Mouse (Mus musculus) stomach, postnatal 0 days (tissue): Measurements from ENCODE around the gene Fbxw7. TPM values are rescaled to one million over a fixed set of nuclear protein-coding genes. Genes with fewer than 3 reads are reported as not detected.

Source experiments
- ATAC-seq: fragments of 200-750 bp; cut with Nextera tagmentation; 2 replicates; pipeline ENCODE4 v1.8.0; 2017; ENCODE audit not compliant: low FRiP score, low TSS enrichment
- DNase-seq: peaks from one replicate; pipeline ENCODE4 v3.0.0-alpha.2; 2016; ENCODE audit warnings: low spot score
- H3K27ac ChIP-seq: fragments of 300-500 bp; sonication (generic); replicated peaks from 2 replicates; pipeline ENCODE4 v1.5.1; 2014; ENCODE audit warnings: mild to moderate bottlenecking, control low read depth
- H3K27me3 ChIP-seq: fragments of 300-500 bp; sonication (generic); 2 replicates; pipeline ENCODE4 v1.6.1; 2014; ENCODE audit warnings: low read length; ENCODE audit not compliant: control insufficient read depth, insufficient read depth
- H3K36me3 ChIP-seq: fragments of 300-500 bp; sonication (generic); 2 replicates; pipeline ENCODE4 v1.6.1; 2014; ENCODE audit warnings: low read length, mixed read lengths; ENCODE audit not compliant: control insufficient read depth, insufficient read depth
- H3K4me1 ChIP-seq: fragments of 300-500 bp; sonication (generic); replicated peaks from 2 replicates; pipeline ENCODE4 v1.6.1; 2014; ENCODE audit warnings: antibody characterized with exemption; ENCODE audit not compliant: control insufficient read depth, insufficient read depth
- H3K4me2 ChIP-seq: fragments of 300-500 bp; sonication (generic); replicated peaks from 2 replicates; pipeline ENCODE4 v1.6.1; 2014; ENCODE audit warnings: low read depth, mild to moderate bottlenecking, control low read depth, moderate library complexity
- H3K4me3 ChIP-seq: fragments of 300-500 bp; sonication (generic); 2 replicates; pipeline ENCODE4 v1.5.1; 2014; ENCODE audit warnings: low read depth, low read length, control low read depth
- H3K9ac ChIP-seq: fragments of 300-500 bp; sonication (generic); 2 replicates; pipeline ENCODE4 v1.6.1; 2014; ENCODE audit warnings: mild to moderate bottlenecking, low read length, control low read depth, mixed read lengths
- H3K9me3 ChIP-seq: fragments of 300-500 bp; sonication (generic); 2 replicates; pipeline ENCODE4 v1.6.1; 2016; ENCODE audit warnings: low read length; ENCODE audit not compliant: control insufficient read depth
- CTCF ChIP-seq: IDR thresholded peaks from 2 replicates; pipeline ENCODE4 v1.5.1; 2016; ENCODE audit warnings: antibody characterized with exemption, low read depth, mild to moderate bottlenecking, moderate library complexity
- EP300 ChIP-seq: optimal IDR thresholded peaks from 2 replicates; pipeline ENCODE3; 2016; ENCODE audit warnings: antibody characterized with exemption
- WGBS: fragments of 180-500 bp; shearing (Covaris S2); extraction: QIAGEN DNeasy Blood & Tissue Kit; methylation state at CpG from one replicate; pipeline ENCODE4 v1.1.7; 2014; 5-methylcytosine and 5-hydroxymethylcytosine counted together
- polyA plus RNA-seq: library from polyadenylated mRNA; unstranded; fragments of >200 nt; fragmentation: Nextera tagmentation; extraction: Ambion mirVana; gene quantifications from 2 replicates; pipeline ENCODE4 v1.2.1, GENCODE M21; 2015

The Fbxw7 gene
- polyA plus RNA-seq, 1 experiment from 2014 or later = 7.4 TPM

GRCm38 (mm10) chr3:84944933-84945332 lies 129.9 kb downstream of the Fbxw7 start:
- 84% methylated on average over 3 of the region's 3 CpGs for WGBS
- Histone ChIP-seq H3K27me3 (no peaks in the 10 kb centered on the region), H3K4me3 (no peak overlapping the region), H3K9ac (no peak overlapping the region), H3K9me3 (no peaks in the 10 kb centered on the region), H3K4me2 (no peak overlapping the region), H3K36me3 (no peaks in the 10 kb centered on the region), H3K27ac (no peak overlapping the region), H3K4me1 (no peaks in the 10 kb centered on the region)
- no peak for ATAC-seq
- DNase-seq = no peak
- TF ChIP-seq CTCF (no peak), EP300 (no peak)

DNA sequence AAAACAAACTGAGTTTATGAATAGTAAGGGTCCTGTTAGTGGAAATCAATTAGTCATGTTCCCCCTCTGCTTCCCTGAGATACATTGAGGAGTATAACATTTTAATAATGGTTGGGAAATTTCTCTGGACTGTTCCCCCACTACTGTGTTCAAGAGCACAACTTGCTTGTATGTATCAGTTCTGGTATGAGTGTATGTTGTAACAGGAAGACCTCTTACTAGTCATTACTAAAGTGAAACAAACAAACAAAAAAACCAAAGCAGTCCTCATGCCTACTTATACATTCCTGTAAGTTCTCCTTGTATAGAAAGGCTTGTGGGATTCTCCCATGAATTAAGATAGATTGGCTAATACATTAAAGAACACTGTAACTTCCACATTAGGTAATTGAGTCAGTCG lies 131.3 kb downstream of the Fbxw7 start:
- H3K9me3 ChIP-seq = no peaks in the 10 kb centered on the region
- H3K4me3 ChIP-seq = no peak overlapping the region
- ATAC-seq (no peak), DNase-seq (no peak)
- H3K36me3 ChIP-seq = no peaks in the 10 kb centered on the region
- TF ChIP-seq CTCF (no peak), EP300 (no peak)
- H3K4me1 ChIP-seq = no peaks in the 10 kb centered on the region
- H3K27me3 ChIP-seq = no peaks in the 10 kb centered on the region
- no peak overlapping the region for H3K9ac ChIP-seq
- H3K27ac ChIP-seq = no peak overlapping the region
- no peak overlapping the region for H3K4me2 ChIP-seq
- WGBS = 100% methylated on average over 1 of the region's 1 CpGs

- Histone ChIP-seq H3K9ac (no peak overlapping the region), H3K9me3 (no peaks in the 10 kb centered on the region), H3K27me3 (no peaks in the 10 kb centered on the region), H3K4me1 (no peaks in the 10 kb centered on the region), H3K27ac (no peak overlapping the region), H3K4me3 (no peak overlapping the region), H3K4me2 (no peak overlapping the region), H3K36me3 (no peaks in the 10 kb centered on the region)
- TF ChIP-seq EP300 (no peak), CTCF (no peak)
- DNase-seq (no peak), ATAC-seq (no peak)
- 63% methylated on average over 4 of the region's 4 CpGs for WGBS
These were observed 134.3 kb downstream of the Fbxw7 start for GRCm38 (mm10) chr3:84949387-84949786.

DNA sequence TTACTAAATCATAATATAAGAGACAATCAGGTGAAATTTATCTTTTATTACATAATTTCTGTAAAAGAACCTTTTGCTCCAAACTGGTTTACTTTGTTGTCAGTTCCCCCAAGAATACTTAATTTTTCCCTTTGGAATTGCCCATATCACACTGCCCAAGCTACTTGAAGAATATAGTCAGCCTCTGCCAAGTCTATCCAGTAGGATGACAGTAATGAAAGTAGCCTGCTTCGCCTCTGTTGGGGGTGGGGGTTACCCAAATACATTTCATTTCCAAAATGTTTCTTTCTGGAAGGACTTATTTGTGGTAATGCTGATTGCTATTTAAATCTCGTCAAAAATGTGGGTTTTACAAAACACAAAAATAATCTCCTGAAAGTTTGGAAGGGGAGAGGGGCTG lies 136.6 kb downstream of the Fbxw7 start:
- WGBS = 25% methylated on average over 2 of the region's 2 CpGs

DNA sequence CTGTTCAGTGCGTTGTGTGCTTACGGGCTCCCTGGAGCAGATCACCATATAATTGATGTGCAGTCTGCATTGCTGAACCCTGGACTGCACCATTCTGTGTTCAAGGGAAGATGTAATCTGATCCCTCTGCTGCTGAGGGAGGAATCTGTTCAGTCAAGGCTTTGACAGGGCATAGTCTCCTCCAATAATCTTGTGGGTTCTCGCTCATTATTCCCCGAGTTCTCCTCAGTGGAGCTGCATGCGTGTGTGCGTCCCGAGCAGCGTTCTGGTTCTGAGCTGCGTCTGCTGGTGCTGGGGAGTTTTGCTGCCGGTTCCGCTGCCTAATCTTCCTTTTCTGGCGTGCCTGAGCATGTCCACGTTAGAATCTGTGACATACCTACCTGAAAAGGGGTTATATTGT lies 137.1 kb downstream of the Fbxw7 start:
- peak overlapping the region; percentile 55 for H3K4me2 ChIP-seq
- peak; percentile 93 for ATAC-seq
- H3K36me3 ChIP-seq = no peaks in the 10 kb centered on the region
- H3K27ac ChIP-seq = no peak overlapping the region; the same call in 1 of the 2 replicates
- H3K4me3 ChIP-seq = peak overlapping the region; percentile 40
- peak overlapping the region; percentile 54 for H3K9ac ChIP-seq
- peak; percentile 34 for DNase-seq
- no peaks in the 10 kb centered on the region for H3K27me3 ChIP-seq
- TF ChIP-seq CTCF = no peak
- TF ChIP-seq EP300 = no peak
- 27% methylated on average over 13 of the region's 13 CpGs for WGBS
- H3K4me1 ChIP-seq = no peaks in the 10 kb centered on the region
- no peaks in the 10 kb centered on the region for H3K9me3 ChIP-seq

More for the DNA sequence above, 136.6 kb downstream of the Fbxw7 start:
- H3K27ac ChIP-seq = no peak overlapping the region
- no peaks in the 10 kb centered on the region for H3K27me3 ChIP-seq
- no peaks in the 10 kb centered on the region for H3K4me1 ChIP-seq
- DNase-seq = no peak
- peak overlapping the region; percentile 40 for H3K4me3 ChIP-seq
- H3K9ac ChIP-seq = no peak overlapping the region
- H3K4me2 ChIP-seq = peak overlapping the region; percentile 55
- ATAC-seq = no peak; the same call in 1 of the 2 replicates
- H3K36me3 ChIP-seq = no peaks in the 10 kb centered on the region
- no peak for TF ChIP-seq EP300
- TF ChIP-seq CTCF = no peak
- no peaks in the 10 kb centered on the region for H3K9me3 ChIP-seq

GRCm38 (mm10) chr3:84952585-84953187 lies 137.6 kb downstream of the Fbxw7 start:
- ATAC-seq = no peak
- WGBS = 44% methylated on average over 7 of the region's 7 CpGs
- H3K9ac ChIP-seq = peak overlapping the region; percentile 54
- H3K27me3 ChIP-seq = no peaks in the 10 kb centered on the region
- no peak for TF ChIP-seq EP300
- TF ChIP-seq CTCF = no peak
- H3K4me2 ChIP-seq = peak overlapping the region; percentile 55
- H3K36me3 ChIP-seq = no peaks in the 10 kb centered on the region
- no peak for DNase-seq
- no peaks in the 10 kb centered on the region for H3K9me3 ChIP-seq
- H3K27ac ChIP-seq = no peak overlapping the region; the same call in 1 of the 2 replicates
- H3K4me1 ChIP-seq = no peaks in the 10 kb centered on the region
- peak overlapping the region; percentile 40 for H3K4me3 ChIP-seq
